Mouse (Mus musculus): ENCODE measurements around the gene Fam169b. TPM values are rescaled to one million over a fixed set of nuclear protein-coding genes. Genes with fewer than 3 reads are reported as not detected.

The Fam169b gene
- polyA plus RNA-seq (2012; rRNA removed) (0.24 and 0.28 TPM in 2 replicates), polyA plus RNA-seq (2014; fragmentation: Nextera tagmentation; extraction: Ambion mirVana) (0.21 and 0.30 TPM in 2 replicates)

DNA sequence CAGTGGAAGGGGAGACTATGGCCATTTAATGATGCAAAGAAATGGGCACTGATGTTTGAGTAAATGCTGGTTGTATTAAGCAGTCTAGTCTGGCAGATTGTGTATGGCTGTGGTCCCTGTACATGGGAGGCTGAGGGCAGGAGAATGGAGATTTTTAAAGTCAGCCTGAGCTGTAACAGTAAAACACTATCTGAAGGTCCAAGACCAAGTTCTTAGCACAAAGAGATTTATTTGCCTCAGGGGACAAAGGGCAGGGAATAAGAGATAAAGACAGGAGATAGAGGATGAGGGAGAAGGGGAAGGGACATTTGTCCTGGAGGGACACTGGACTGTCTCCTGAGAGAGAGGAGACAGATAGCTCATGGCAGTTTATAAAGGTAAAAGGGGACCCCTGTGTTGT, at the start of gene Fam169b:
Fam169b (plus strand) TSS at position 325 of the 400 bp plus-strand sequence.
- Histone ChIP-seq H3K27ac (no peak within 1 kb of the TSS), H3K9me3 (ENCODE audit: control insufficient read depth, low read length) (no peaks in the 10 kb centered on the region), H3K4me2 (ENCODE audit: low read depth) (no peak within 1 kb of the TSS), H3K4me3 (ENCODE audit: insufficient read depth in 1 of 2, low read depth in 2 of 2, low read length in 2 of 2) (no peak within 1 kb of the TSS), H3K4me1 (replicated peaks; ENCODE audit: control insufficient read depth in 2 of 2, insufficient read depth in 2 of 2, low read length in 1 of 2) (0 out of 4 replicates have a peak, but pooled peaks cover 0 to 2% of the 10 kb centered on the region in 2 experiments), H3K9ac (replicated peaks) (no peak within 1 kb of the TSS), H3K27me3 (ENCODE audit: control insufficient read depth, insufficient read depth, low read length) (no peaks in the 10 kb centered on the region), H3K36me3 (replicated peaks; ENCODE audit: control insufficient read depth, insufficient read depth, low read depth) (no peaks in the 10 kb centered on the region)
- ATAC-seq (ENCODE audit: insufficient read depth) (no peak), DNase-seq (ENCODE audit: low read depth in 3 of 3, low spot score in 3 of 3) (no peak)
- TF ChIP-seq CTCF (IDR thresholded peaks at IDR 0.05; ENCODE audit: low read depth) = no peak
- no peak for TF ChIP-seq EP300 (IDR thresholded peaks at IDR 0.05; ENCODE audit: low read depth)

DNA sequence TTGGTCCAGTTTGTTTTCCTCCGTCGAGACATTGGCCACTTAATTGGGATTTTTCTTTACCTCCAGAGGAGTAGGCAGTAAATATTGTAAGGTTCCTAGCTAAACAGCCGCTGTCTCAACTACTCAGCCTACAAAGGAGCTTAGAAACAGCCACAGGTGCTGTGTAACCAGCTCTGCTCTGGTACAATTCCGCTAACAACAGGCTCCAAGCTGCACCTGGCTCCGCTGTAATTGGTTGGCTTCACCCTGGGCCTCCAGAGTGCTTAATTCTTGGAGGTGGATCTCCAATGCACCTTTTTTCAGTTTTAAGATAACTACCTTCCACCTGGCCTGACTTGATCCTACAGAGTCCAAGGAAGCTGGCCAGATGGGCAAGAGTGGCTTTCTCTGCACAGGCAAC, 49.6 kb upstream of the Fam169b start:
- Histone ChIP-seq H3K27me3 (ENCODE audit: control insufficient read depth, insufficient read depth, low read length) (no peaks in the 10 kb centered on the region), H3K9me3 (ENCODE audit: control insufficient read depth, low read length) (no peaks in the 10 kb centered on the region), H3K9ac (replicated peaks) (no peak overlapping the region), H3K4me3 (ENCODE audit: insufficient read depth in 1 of 2, low read depth in 2 of 2, low read length in 2 of 2) (no peak overlapping the region), H3K36me3 (replicated peaks; ENCODE audit: control insufficient read depth, insufficient read depth, low read depth) (no peaks in the 10 kb centered on the region; the same call in 1 of the 2 replicates), H3K27ac (no peak overlapping the region), H3K4me1 (replicated peaks; ENCODE audit: control insufficient read depth in 2 of 2, insufficient read depth in 2 of 2, low read length in 1 of 2) (no peaks in the 10 kb centered on the region), H3K4me2 (ENCODE audit: low read depth) (no peak overlapping the region)
- no peak for TF ChIP-seq EP300 (IDR thresholded peaks at IDR 0.05; ENCODE audit: low read depth)
- no peak for TF ChIP-seq CTCF (IDR thresholded peaks at IDR 0.05; ENCODE audit: low read depth)
- DNase-seq (ENCODE audit: low read depth in 3 of 3, low spot score in 3 of 3) (no peak), ATAC-seq (ENCODE audit: insufficient read depth) (no peak)
- WGBS (ENCODE audit: insufficient replicate concordance) = 86% methylated on average over 5 of the region's 5 CpGs

DNA sequence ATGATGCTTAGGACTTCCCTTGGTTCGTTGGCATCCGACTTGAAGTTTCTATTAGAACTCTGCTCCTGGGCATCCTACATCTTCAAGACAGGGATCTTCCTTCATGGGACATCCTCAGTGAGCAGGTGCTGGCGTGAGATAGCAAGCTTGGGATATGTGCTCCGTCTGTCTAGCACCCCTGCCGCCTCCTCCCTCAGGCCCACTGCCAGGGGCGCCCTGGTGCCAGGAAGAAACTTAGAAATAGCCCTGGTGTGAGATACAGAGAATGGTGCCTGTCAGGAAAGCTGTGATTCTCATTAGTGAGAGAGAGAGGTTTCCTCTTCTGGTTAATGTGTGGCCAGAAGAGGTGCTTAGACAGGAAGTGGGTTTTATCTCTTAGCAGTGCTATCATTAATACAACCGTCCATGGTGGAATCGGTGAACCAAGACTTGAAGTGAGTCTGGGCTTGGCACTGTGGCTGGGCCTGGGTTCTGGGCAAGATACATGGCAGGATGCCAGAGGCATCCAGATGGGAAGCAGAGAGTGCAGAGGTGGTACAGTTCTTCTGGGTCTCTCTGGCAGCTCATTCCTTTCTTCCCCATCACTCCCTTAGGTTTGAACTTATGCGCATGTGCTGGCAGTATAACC, 48.1 kb upstream of the Fam169b start:
- no peak for TF ChIP-seq EP300 (IDR thresholded peaks at IDR 0.05; ENCODE audit: low read depth)
- ATAC-seq (ENCODE audit: insufficient read depth) = no peak
- no peak overlapping the region for H3K27ac ChIP-seq
- H3K4me1 ChIP-seq (replicated peaks; ENCODE audit: control insufficient read depth in 2 of 2, insufficient read depth in 2 of 2, low read length in 1 of 2) = no peaks in the 10 kb centered on the region
- 56% methylated on average over 9 of the region's 9 CpGs for WGBS (ENCODE audit: insufficient replicate concordance)
- no peak overlapping the region for H3K9ac ChIP-seq (replicated peaks)
- H3K4me2 ChIP-seq (ENCODE audit: low read depth) = no peak overlapping the region
- H3K36me3 ChIP-seq (replicated peaks; ENCODE audit: control insufficient read depth, insufficient read depth, low read depth) = no peaks in the 10 kb centered on the region
- no peak for DNase-seq (ENCODE audit: low read depth in 3 of 3, low spot score in 3 of 3)
- no peak overlapping the region for H3K4me3 ChIP-seq (ENCODE audit: insufficient read depth in 1 of 2, low read depth in 2 of 2, low read length in 2 of 2)
- H3K27me3 ChIP-seq (ENCODE audit: control insufficient read depth, insufficient read depth, low read length) = no peaks in the 10 kb centered on the region
- no peaks in the 10 kb centered on the region for H3K9me3 ChIP-seq (ENCODE audit: control insufficient read depth, low read length)

DNA sequence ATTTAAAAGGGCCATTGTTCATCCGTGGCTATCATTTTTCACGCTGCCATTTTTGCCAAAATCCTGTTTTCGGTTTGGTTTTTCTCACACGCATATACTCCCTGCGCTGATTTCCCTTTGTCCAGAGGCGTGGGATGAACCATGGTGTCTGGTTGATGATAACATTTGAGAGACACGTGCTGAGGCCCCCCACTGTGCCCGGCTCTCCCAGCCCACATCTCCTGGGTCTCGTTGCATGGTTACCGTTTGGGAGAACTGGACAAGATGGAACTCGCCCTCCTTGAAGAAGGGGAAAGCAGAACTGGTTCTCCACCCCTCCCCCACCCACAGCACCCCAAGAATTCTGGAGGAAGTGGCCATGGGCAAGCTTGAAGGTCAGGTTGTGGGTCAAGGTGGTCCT, 46.6 kb upstream of the Fam169b start:
- no peak for ATAC-seq (ENCODE audit: insufficient read depth)
- TF ChIP-seq CTCF (IDR thresholded peaks at IDR 0.05; ENCODE audit: low read depth) (no peak), EP300 (IDR thresholded peaks at IDR 0.05; ENCODE audit: low read depth) (no peak)
- no peaks in the 10 kb centered on the region for H3K36me3 ChIP-seq (replicated peaks; ENCODE audit: control insufficient read depth, insufficient read depth, low read depth)

DNA sequence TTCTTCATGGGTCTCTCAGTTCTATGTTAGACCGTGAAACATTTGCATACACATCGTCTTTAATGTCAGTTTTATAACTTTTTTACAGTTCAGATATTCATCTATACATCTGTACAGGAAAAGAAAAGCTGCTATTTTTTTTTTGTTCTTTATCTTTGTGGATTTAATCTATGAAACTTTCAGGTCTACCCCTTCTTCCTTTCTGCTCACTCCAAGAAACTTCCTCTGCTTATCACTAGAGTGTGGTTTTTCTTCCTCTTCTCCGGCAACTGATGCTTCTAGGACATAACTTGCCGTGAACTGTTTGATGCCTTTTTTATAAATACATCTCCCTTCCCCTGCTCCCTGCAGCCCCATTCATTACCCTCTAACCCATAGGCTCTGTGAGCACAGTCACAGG, 46.0 kb upstream of the Fam169b start:
- Histone ChIP-seq H3K4me1 (replicated peaks; ENCODE audit: control insufficient read depth in 2 of 2, insufficient read depth in 2 of 2, low read length in 1 of 2) (no peaks in the 10 kb centered on the region), H3K4me2 (ENCODE audit: low read depth) (no peak overlapping the region), H3K36me3 (replicated peaks; ENCODE audit: control insufficient read depth, insufficient read depth, low read depth) (no peaks in the 10 kb centered on the region), H3K9me3 (ENCODE audit: control insufficient read depth, low read length) (no peaks in the 10 kb centered on the region), H3K27ac (no peak overlapping the region), H3K9ac (replicated peaks) (no peak overlapping the region), H3K27me3 (ENCODE audit: control insufficient read depth, insufficient read depth, low read length) (no peaks in the 10 kb centered on the region), H3K4me3 (ENCODE audit: insufficient read depth in 1 of 2, low read depth in 2 of 2, low read length in 2 of 2) (no peak overlapping the region)
- TF ChIP-seq CTCF (IDR thresholded peaks at IDR 0.05; ENCODE audit: low read depth) (no peak), EP300 (IDR thresholded peaks at IDR 0.05; ENCODE audit: low read depth) (no peak)
- DNase-seq (ENCODE audit: low read depth in 3 of 3, low spot score in 3 of 3) = no peak
- WGBS (ENCODE audit: insufficient replicate concordance) = 42% methylated on average over 4 of the region's 4 CpGs
- no peak for ATAC-seq (ENCODE audit: insufficient read depth)

More for the DNA sequence above, 46.6 kb upstream of the Fam169b start:
- Histone ChIP-seq H3K4me1 (replicated peaks; ENCODE audit: control insufficient read depth in 2 of 2, insufficient read depth in 2 of 2, low read length in 1 of 2) (no peaks in the 10 kb centered on the region), H3K9ac (replicated peaks) (no peak overlapping the region), H3K9me3 (ENCODE audit: control insufficient read depth, low read length) (no peaks in the 10 kb centered on the region), H3K27ac (no peak overlapping the region), H3K4me3 (ENCODE audit: insufficient read depth in 1 of 2, low read depth in 2 of 2, low read length in 2 of 2) (no peak overlapping the region), H3K27me3 (ENCODE audit: control insufficient read depth, insufficient read depth, low read length) (no peaks in the 10 kb centered on the region), H3K4me2 (ENCODE audit: low read depth) (no peak overlapping the region)
- DNase-seq (ENCODE audit: low read depth in 3 of 3, low spot score in 3 of 3) = no peak
- WGBS (ENCODE audit: insufficient replicate concordance) = 63% methylated on average over 11 of the region's 11 CpGs
